Mouse (Mus musculus) limb, embryonic 14.5 days (tissue): ENCODE measurements around the gene 1700001K19Rik. TPM values are rescaled to one million over a fixed set of nuclear protein-coding genes. Genes with fewer than 3 reads are reported as not detected.

Experiments used
- ATAC-seq: fragments of 200-750 bp; cut with Nextera tagmentation; 2 replicates; pipeline ENCODE4 v1.8.0; 2017; ENCODE audit warnings: low read depth, moderate number of reproducible peaks, moderate TSS enrichment; ENCODE audit not compliant: low FRiP score
- DNase-seq: peaks from one replicate; pipeline ENCODE4 v3.0.0-alpha.2; 2015; ENCODE audit warnings: low spot score
- H3K27ac ChIP-seq: fragments of 300-500 bp; sonication (generic); replicated peaks from 2 replicates; pipeline ENCODE4 v1.5.1; 2014; ENCODE audit warnings: low read depth, mild to moderate bottlenecking, low read length, moderate library complexity, mixed read lengths
- H3K27me3 ChIP-seq: fragments of 300-500 bp; sonication (generic); 2 replicates; pipeline ENCODE4 v1.6.1; 2014; ENCODE audit warnings: low read length, mixed read lengths; ENCODE audit not compliant: control insufficient read depth, insufficient read depth
- H3K36me3 ChIP-seq: fragments of 300-500 bp; sonication (generic); 2 replicates; pipeline ENCODE4 v1.6.1; 2014; ENCODE audit warnings: mild to moderate bottlenecking, low read length, moderate library complexity, mixed read lengths; ENCODE audit not compliant: control insufficient read depth, insufficient read depth
- H3K4me1 ChIP-seq: fragments of 300-500 bp; sonication (generic); 2 replicates; pipeline ENCODE4 v1.6.1; 2014; ENCODE audit warnings: antibody characterized with exemption, low read length, mixed read lengths; ENCODE audit not compliant: control insufficient read depth, insufficient read depth
- H3K4me2 ChIP-seq: fragments of 300-500 bp; sonication (generic); replicated peaks from 2 replicates; pipeline ENCODE4 v1.6.1; 2014; ENCODE audit warnings: low read depth, mild to moderate bottlenecking, low read length, moderate library complexity; ENCODE audit not compliant: severe bottlenecking
- H3K4me3 ChIP-seq: fragments of 300-500 bp; sonication (generic); replicated peaks from 2 replicates; pipeline ENCODE4 v1.5.1; 2014; ENCODE audit warnings: low read length
- H3K9ac ChIP-seq: fragments of 300-500 bp; sonication (generic); 2 replicates; pipeline ENCODE4 v1.6.1; 2014; ENCODE audit warnings: mild to moderate bottlenecking, low read depth, low read length, moderate library complexity; ENCODE audit not compliant: severe bottlenecking
- H3K9me3 ChIP-seq: fragments of 300-500 bp; sonication (generic); 2 replicates; pipeline ENCODE4 v1.6.1; 2016; ENCODE audit warnings: low read length; ENCODE audit not compliant: control insufficient read depth
- POLR2A ChIP-seq: fragments of 200-500 bp; IDR thresholded peaks from 2 replicates; pipeline ENCODE4 v1.8.0; 2012; ENCODE audit warnings: inconsistent platforms, mild to moderate bottlenecking, moderate library complexity, borderline replicate concordance; ENCODE audit not compliant: insufficient read depth, insufficient read length; ENCODE audit errors: extremely low read depth
- WGBS: fragments of 180-500 bp; shearing (Covaris S2); extraction: QIAGEN DNeasy Blood & Tissue Kit; methylation state at CpG from one replicate; pipeline ENCODE4 v1.1.7; 2014; 5-methylcytosine and 5-hydroxymethylcytosine counted together
- polyA plus RNA-seq, 2 experiments: library from polyadenylated mRNA; depleted of rRNA in 1 of 2; stranded (reverse) in 1 of 2; unstranded in 1 of 2; fragments of >200 nt; fragmentation: Nextera tagmentation in 1 of 2; extraction: Ambion mirVana in 1 of 2; gene quantifications; 2 replicates each; pipeline versions ENCODE4 v1.2.1 to v1.2.3; 2012 to 2014

1700001K19Rik gene
- polyA plus RNA-seq, 2 experiments = 0.19 TPM; not detected in 1

DNA sequence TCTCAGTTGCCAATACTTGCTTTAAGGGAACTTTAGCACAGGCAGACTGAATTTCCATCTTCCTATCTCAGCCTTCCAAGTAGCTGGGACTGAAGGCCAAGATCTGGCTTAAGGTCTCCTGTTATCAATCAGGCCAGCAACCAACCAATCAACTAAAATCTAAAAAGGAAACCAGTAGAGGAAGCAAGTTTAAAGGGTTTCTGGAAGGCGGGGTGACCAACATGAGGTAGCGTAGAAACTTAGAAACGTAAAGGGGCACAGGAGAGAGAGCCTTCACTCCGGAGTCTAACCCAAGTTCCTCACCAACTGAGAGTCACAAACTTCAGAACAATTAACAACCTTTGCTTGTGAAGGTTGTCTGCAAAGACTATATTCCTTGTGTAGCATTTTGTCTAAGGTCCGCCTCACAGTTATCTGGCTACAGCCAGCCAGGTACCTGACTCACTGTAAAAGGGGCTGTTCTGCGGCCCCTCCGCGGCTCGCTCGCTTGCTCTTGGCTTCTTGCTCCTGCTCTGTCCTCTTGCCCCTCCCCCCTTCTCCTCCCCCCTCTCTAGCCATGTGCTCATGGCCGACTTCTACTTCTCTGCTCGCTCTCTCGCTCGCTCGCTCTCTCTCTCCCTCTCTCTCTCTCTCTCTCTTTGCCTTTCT, 16.2 kb upstream of the 1700001K19Rik start:
- H3K9me3 ChIP-seq = no peaks in the 10 kb centered on the region
- H3K9ac ChIP-seq = peak overlapping the region; percentile 34; the same call in 1 of the 2 replicates
- DNase-seq (no peak), ATAC-seq (no peak)
- H3K4me3 ChIP-seq = no peak overlapping the region
- H3K4me2 ChIP-seq = no peak overlapping the region
- WGBS = 34% methylated on average over 15 of the region's 15 CpGs
- H3K27me3 ChIP-seq = no peaks in the 10 kb centered on the region
- H3K27ac ChIP-seq = no peak overlapping the region
- H3K36me3 ChIP-seq = peaks cover 11% of the 10 kb centered on the region
- peaks cover 11% of the 10 kb centered on the region; the same call in 1 of the 2 replicates for H3K4me1 ChIP-seq
- TF ChIP-seq POLR2A = no peak

DNA sequence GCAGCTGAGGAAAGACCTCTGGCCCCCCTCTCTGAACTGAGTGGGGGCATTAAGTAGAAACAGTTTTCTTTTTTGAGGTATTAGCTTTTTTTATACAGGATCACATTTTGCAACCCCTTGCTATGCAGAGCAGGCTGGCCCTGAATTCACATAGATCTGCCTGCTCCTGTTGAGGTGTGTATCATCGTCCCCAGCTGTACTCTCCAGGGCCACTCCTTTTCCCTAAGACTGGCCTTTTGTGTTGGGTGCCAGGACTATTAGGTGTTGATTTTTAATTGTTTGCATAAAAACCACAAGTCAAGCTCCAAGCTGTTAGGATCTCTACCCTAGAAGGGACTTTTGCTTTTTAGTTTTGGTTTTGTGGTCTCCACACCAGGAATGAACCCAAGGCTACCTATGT, 15.7 kb upstream of the 1700001K19Rik start:
- Histone ChIP-seq H3K9me3 (no peaks in the 10 kb centered on the region), H3K27ac (no peak overlapping the region), H3K4me2 (no peak overlapping the region), H3K36me3 (peaks cover 15% of the 10 kb centered on the region), H3K9ac (no peak overlapping the region), H3K27me3 (no peaks in the 10 kb centered on the region), H3K4me1 (peaks cover 11% of the 10 kb centered on the region; the same call in 1 of the 2 replicates), H3K4me3 (no peak overlapping the region)
- 89% methylated on average over 1 of the region's 1 CpGs for WGBS
- DNase-seq (no peak), ATAC-seq (no peak)
- no peak for TF ChIP-seq POLR2A

DNA sequence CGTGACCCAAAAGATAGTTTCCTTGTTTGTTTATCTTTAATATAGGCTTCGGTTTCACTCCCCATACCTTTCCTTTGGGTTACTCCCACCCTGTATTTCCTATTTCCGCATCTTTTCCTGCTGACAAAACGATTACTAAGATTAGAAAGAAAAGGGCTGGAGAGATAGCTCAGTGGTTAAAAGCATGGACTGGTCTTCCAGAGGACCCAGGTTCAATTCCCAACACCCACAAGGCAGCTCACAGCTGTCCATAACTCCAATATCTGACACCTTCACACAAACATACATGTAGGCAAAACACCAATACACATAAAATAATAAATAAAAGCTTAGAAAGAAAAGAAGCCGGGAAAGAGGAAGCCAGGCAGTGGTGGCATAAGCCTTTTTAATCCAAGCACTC, 15.0 kb upstream of the 1700001K19Rik start:
- Histone ChIP-seq H3K4me2 (no peak overlapping the region), H3K9ac (no peak overlapping the region), H3K4me3 (no peak overlapping the region), H3K4me1 (peaks cover 11% of the 10 kb centered on the region; the same call in 1 of the 2 replicates), H3K27ac (no peak overlapping the region), H3K9me3 (no peaks in the 10 kb centered on the region), H3K27me3 (no peaks in the 10 kb centered on the region), H3K36me3 (peaks cover 19% of the 10 kb centered on the region)
- no peak for DNase-seq
- no peak for ATAC-seq
- 70% methylated on average over 5 of the region's 5 CpGs for WGBS
- TF ChIP-seq POLR2A = no peak

DNA sequence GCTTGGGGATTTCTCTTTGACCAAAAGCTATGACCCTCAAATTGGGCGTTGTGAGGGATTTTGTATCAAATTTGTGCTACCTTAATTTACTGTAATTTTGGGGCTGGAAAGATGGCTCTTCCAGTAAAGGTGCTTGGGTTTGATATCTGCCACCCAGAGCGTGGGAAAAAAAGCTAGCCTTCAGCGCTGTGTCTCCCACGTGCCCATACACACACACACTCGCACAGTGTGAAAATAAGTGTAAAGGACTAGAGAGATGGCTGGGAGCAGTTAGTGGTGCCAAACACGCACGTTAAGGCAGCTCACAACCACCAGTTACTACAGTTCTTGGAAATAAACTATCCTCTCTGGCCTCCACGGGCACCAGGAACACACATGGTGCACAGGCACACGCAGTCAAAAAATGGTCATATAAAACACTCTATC, 14.6 kb upstream of the 1700001K19Rik start:
- DNase-seq = no peak
- 44% methylated on average over 9 of the region's 9 CpGs for WGBS
- H3K4me3 ChIP-seq = peak overlapping the region; percentile 100

DNA sequence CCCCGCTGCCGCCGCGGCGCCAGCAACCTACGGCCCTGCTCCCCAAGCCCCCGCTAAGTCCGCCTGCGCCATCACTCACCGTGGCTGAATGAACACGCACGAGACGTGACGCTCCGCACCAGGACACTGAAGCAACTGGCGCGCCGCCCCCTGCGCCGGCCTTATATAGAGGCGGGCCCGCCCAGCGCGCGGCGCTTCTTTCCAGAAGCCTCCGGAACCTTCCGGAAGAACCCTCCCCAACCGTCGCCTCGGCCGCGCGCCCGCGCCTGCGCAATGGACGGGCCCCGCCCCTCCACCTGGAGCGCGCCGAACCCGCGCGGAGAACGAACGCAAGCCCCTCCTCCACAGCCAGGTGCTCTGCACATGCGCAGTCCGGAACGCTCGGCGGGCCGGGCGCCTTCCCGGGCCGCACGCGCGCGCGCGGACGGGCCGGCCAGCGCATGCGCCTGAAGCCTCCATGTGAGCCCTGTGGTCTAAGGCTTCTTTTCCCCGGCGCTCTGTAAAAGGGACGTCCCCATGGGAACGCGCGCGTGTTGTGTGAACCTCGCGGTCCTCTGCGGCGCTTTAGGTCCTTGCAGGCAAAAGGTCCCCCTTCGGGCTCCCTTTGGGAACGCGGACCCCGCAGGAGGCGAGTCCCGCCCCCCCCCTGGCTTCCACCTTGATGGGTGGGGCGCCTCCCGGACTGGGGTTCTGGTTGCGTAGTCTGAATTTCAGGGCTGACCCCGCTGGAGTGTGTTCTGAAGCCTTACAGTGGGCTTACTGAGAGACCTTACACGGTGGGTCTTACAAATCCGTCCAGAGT, 14.0 kb upstream of the 1700001K19Rik start:
- peak; percentile 99 for TF ChIP-seq POLR2A
- H3K9me3 ChIP-seq = no peaks in the 10 kb centered on the region
- peaks cover 11% of the 10 kb centered on the region; the same call in 1 of the 2 replicates for H3K4me1 ChIP-seq
- peak overlapping the region; percentile 100 for H3K4me3 ChIP-seq
- H3K9ac ChIP-seq = peak overlapping the region; percentile 96
- H3K27ac ChIP-seq = peak overlapping the region; percentile 90
- peak; percentile 94 for DNase-seq
- ATAC-seq = peak; percentile 95
- H3K4me2 ChIP-seq = peak overlapping the region; percentile 81
- WGBS = 3% methylated on average over 75 of the region's 89 CpGs
- peaks cover 26% of the 10 kb centered on the region for H3K36me3 ChIP-seq
- H3K27me3 ChIP-seq = no peaks in the 10 kb centered on the region

More for the DNA sequence above, 14.6 kb upstream of the 1700001K19Rik start:
- Histone ChIP-seq H3K9me3 (no peaks in the 10 kb centered on the region), H3K9ac (peak overlapping the region; percentile 77), H3K27me3 (no peaks in the 10 kb centered on the region), H3K4me1 (peaks cover 11% of the 10 kb centered on the region; the same call in 1 of the 2 replicates), H3K36me3 (peaks cover 19% of the 10 kb centered on the region), H3K4me2 (peak overlapping the region; percentile 81), H3K27ac (peak overlapping the region; percentile 68; the same call in 1 of the 2 replicates)
- no peak for TF ChIP-seq POLR2A
- no peak for ATAC-seq
